8 mouse cellular contexts compared by ENCODE assay signal in genomic region chr19:47302191-47302852, GRCm38 (mm10).
A peak's percentile ranks its signal among the peaks of the same experiment; 100 is the strongest.
DNase-seq lines count a peak whose midpoint lies in the region; ATAC-seq lines count a peak whose summit lies in the region.

No protein-coding gene starts in this region.

- H3K27me3 ChIP-seq in heart, embryonic 15.5 days, result no peaks in the 10 kb centered on the region
- H3K27me3 ChIP-seq in midbrain, embryonic 14.5 days (ENCODE audit: control insufficient read depth, insufficient read depth, low read length), result no peaks in the 10 kb centered on the region

- peak overlapping the region; percentile 12; the same call in 1 of the 2 replicates for H3K4me2 ChIP-seq in heart, embryonic 15.5 days
- H3K4me2 ChIP-seq in midbrain, embryonic 14.5 days (ENCODE audit: low read length), result peak overlapping the region; percentile 13

- H3K27ac ChIP-seq in heart, embryonic 15.5 days, result peak overlapping the region; percentile 60
- peak overlapping the region; percentile 53 for H3K27ac ChIP-seq in midbrain, embryonic 14.5 days (replicated peaks; ENCODE audit: low read depth, low read length)

- peak; percentile 56 for DNase-seq in ovary, postnatal 36 days (ENCODE audit: low spot score)
- DNase-seq in ovary, postnatal 10 days (ENCODE audit: low spot score), result no peak
- peak; percentile 83 to 89 for DNase-seq in kidney, postnatal 36 days
- peak; percentile 41 for DNase-seq in midbrain, embryonic 14.5 days
- DNase-seq in right cerebral cortex, postnatal 36 days (ENCODE audit: low spot score in 2 of 2), result no peak
- no peak for DNase-seq in spleen, adult 12 weeks (ENCODE audit: low spot score)

- H3K9me3 ChIP-seq in heart, embryonic 15.5 days (replicated peaks), result no peaks in the 10 kb centered on the region
- H3K9me3 ChIP-seq in midbrain, embryonic 14.5 days (ENCODE audit: control insufficient read depth, low read length), result no peaks in the 10 kb centered on the region

- no peak overlapping the region for H3K4me3 ChIP-seq in heart, embryonic 15.5 days
- no peak overlapping the region for H3K4me3 ChIP-seq in midbrain, embryonic 14.5 days (replicated peaks; ENCODE audit: low read depth, low read length)

- ATAC-seq in heart, embryonic 15.5 days (replicated peaks; ENCODE audit: insufficient number of reproducible peaks, insufficient read depth, low FRiP score, low read depth), result 0 out of 2 replicates have a peak, but pooled peaks have one; percentile 25
- no peak for ATAC-seq in midbrain, embryonic 14.5 days (ENCODE audit: low FRiP score, low TSS enrichment)
- ATAC-seq in megakaryocyte progenitor cell, adult 5-6 weeks (replicated peaks; ENCODE audit: poor library complexity), result no peak

- peak overlapping the region; percentile 19 for H3K9ac ChIP-seq in heart, embryonic 15.5 days
- H3K9ac ChIP-seq in midbrain, embryonic 14.5 days (replicated peaks; ENCODE audit: low read length), result no peak overlapping the region

- WGBS in heart, embryonic 15.5 days, result 53% methylated on average over 21 of the region's 21 CpGs
- 43% methylated on average over 21 of the region's 21 CpGs for WGBS in midbrain, embryonic 14.5 days

- peaks cover 62% of the 10 kb centered on the region for H3K4me1 ChIP-seq in heart, embryonic 15.5 days (replicated peaks)
- H3K4me1 ChIP-seq in midbrain, embryonic 14.5 days (ENCODE audit: control insufficient read depth, insufficient read depth, low read length), result peaks cover 18% of the 10 kb centered on the region

- peaks cover 3% of the 10 kb centered on the region; the same call in 1 of the 2 replicates for H3K36me3 ChIP-seq in heart, embryonic 15.5 days
- no peaks in the 10 kb centered on the region for H3K36me3 ChIP-seq in midbrain, embryonic 14.5 days (ENCODE audit: control insufficient read depth, insufficient read depth, low read length)

Comparison
In these comparisons a context has a peak if more than half of its experiments do, and no peak if none do; other contexts are left out.
1. DNase-seq: peak in ovary, postnatal 36 days (single experiment), kidney, postnatal 36 days (2 of 2) and midbrain, embryonic 14.5 days (single experiment); none in ovary, postnatal 10 days (single experiment), right cerebral cortex, postnatal 36 days (0 of 2) and spleen, adult 12 weeks (single experiment).